Mouse (Mus musculus) heart, embryonic 14.5 days (tissue): ENCODE results near the gene Fmnl2. TPM values are rescaled to one million over a fixed set of nuclear protein-coding genes. Genes with fewer than 3 reads are reported as not detected.

Experiments used
- ATAC-seq: fragments of 200-750 bp; cut with Nextera tagmentation; 2 replicates; pipeline ENCODE4 v1.8.0; 2017; ENCODE audit warnings: low read depth, moderate TSS enrichment; ENCODE audit not compliant: insufficient number of reproducible peaks, insufficient read depth, low FRiP score
- H3K27ac ChIP-seq, 2 experiments: fragments of 200-500 bp in 1 of 2; fragments of 300-500 bp in 1 of 2; sonication (generic) in 1 of 2; replicated peaks in 1 of 2; 2 replicates each; pipeline ENCODE4 v1.5.1; 2012 to 2014; ENCODE audit warnings: low read depth in 2 of 2, low read length in 2 of 2, control low read depth in 1 of 2, mild to moderate bottlenecking in 1 of 2, mixed read lengths in 1 of 2; ENCODE audit not compliant: control insufficient read depth in 1 of 2, insufficient read depth in 1 of 2
- H3K27me3 ChIP-seq: fragments of 300-500 bp; sonication (generic); 2 replicates; pipeline ENCODE4 v1.6.1; 2014; ENCODE audit warnings: mild to moderate bottlenecking, low read length, control low read depth; ENCODE audit not compliant: control insufficient read depth, insufficient read depth
- H3K36me3 ChIP-seq: fragments of 300-500 bp; sonication (generic); 2 replicates; pipeline ENCODE4 v1.6.1; 2014; ENCODE audit warnings: mild to moderate bottlenecking, control low read depth, low read length, mixed read lengths; ENCODE audit not compliant: control insufficient read depth, insufficient read depth
- H3K4me1 ChIP-seq, 2 experiments: fragments of 200-500 bp in 1 of 2; fragments of 300-500 bp in 1 of 2; sonication (generic) in 1 of 2; 2 replicates each; pipeline ENCODE4 v1.6.1; 2012 to 2014; ENCODE audit warnings: low read length in 2 of 2, control low read depth in 1 of 2, mixed read lengths in 1 of 2; ENCODE audit not compliant: control insufficient read depth in 2 of 2, insufficient read depth in 2 of 2
- H3K4me2 ChIP-seq: fragments of 300-500 bp; sonication (generic); 2 replicates; pipeline ENCODE4 v1.6.1; 2014; ENCODE audit warnings: mild to moderate bottlenecking, low read length
- H3K4me3 ChIP-seq, 2 experiments: fragments of 200-500 bp in 1 of 2; fragments of 300-500 bp in 1 of 2; sonication (generic) in 1 of 2; 2 replicates each; pipeline ENCODE4 v1.5.1; 2012 to 2014; ENCODE audit warnings: low read length in 2 of 2, mild to moderate bottlenecking in 2 of 2, control low read depth in 1 of 2, low read depth in 1 of 2, moderate library complexity in 1 of 2; ENCODE audit not compliant: control insufficient read depth in 1 of 2, insufficient read depth in 1 of 2
- H3K9ac ChIP-seq: fragments of 300-500 bp; sonication (generic); 2 replicates; pipeline ENCODE4 v1.6.1; 2014; ENCODE audit warnings: mild to moderate bottlenecking, low read length
- H3K9me3 ChIP-seq: fragments of 300-500 bp; sonication (generic); 2 replicates; pipeline ENCODE4 v1.6.1; 2016; ENCODE audit warnings: low read length, control low read depth; ENCODE audit not compliant: control insufficient read depth
- WGBS: fragments of 180-500 bp; shearing (Covaris S2); extraction: QIAGEN DNeasy Blood & Tissue Kit; methylation state at CpG from one replicate; pipeline ENCODE4 v1.1.7; 2014; 5-methylcytosine and 5-hydroxymethylcytosine counted together
- polyA plus RNA-seq: library from polyadenylated mRNA; unstranded; fragments of >200 nt; fragmentation: Nextera tagmentation; extraction: Ambion mirVana; gene quantifications from 2 replicates; pipeline ENCODE4 v1.2.1, GENCODE M21; 2014

Gene Fmnl2
- polyA plus RNA-seq, 1 experiment from 2014 or later, result 1.7 TPM

DNA sequence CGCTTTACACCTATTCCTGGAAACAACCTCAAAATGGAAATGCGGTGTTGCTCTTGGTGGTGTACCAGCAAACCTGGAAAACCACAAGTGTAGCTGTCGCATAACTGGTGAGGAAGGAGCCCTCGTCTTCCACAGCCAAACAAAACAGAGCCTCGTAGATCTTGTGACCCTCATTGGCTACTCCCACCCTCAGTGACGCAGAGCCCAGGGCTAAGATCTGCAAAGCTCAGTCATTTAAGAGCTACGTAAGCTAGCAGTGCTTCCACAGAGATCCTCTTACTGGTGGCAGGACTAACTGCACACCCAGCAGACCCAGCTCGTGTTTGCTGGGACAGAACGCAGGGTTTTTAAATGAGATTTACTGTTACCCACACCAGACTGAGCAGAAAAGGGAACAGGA, 237.4 kb downstream of the Fmnl2 start:
- H3K36me3 ChIP-seq, result no peaks in the 10 kb centered on the region
- H3K9me3 ChIP-seq, result no peaks in the 10 kb centered on the region
- no peak overlapping the region for H3K4me2 ChIP-seq
- no peaks in the 10 kb centered on the region for H3K27me3 ChIP-seq
- no peak for ATAC-seq
- H3K4me3 ChIP-seq, result no peak overlapping the region
- WGBS, result 80% methylated on average over 9 of the region's 9 CpGs
- no peak overlapping the region for H3K9ac ChIP-seq
- no peaks in the 10 kb centered on the region for H3K4me1 ChIP-seq
- H3K27ac ChIP-seq, result no peak overlapping the region

DNA sequence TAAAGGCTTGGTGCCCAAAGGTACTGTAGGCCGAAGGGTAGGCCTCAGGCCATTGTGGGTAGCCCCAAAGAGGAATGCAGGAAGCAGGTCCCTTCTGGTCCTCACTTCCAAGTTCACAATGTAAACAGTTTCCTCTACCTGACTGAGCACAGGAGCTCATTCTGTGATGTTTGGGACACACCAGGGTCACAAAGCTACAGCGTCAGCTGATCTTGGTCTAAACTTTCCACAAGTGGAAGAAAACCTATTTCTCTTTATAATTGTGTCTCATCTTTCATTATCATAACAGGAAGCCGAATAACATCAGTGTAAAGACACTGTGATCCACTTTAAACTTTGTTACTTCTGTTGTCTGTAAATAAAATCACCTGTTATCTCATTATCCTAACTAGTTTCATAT, 237.8 kb downstream of the Fmnl2 start:
- Histone ChIP-seq H3K9ac (no peak overlapping the region), H3K4me1 (no peaks in the 10 kb centered on the region), H3K27me3 (no peaks in the 10 kb centered on the region), H3K4me2 (no peak overlapping the region), H3K4me3 (no peak overlapping the region), H3K27ac (no peak overlapping the region), H3K9me3 (no peaks in the 10 kb centered on the region), H3K36me3 (no peaks in the 10 kb centered on the region)
- 85% methylated on average over 3 of the region's 3 CpGs for WGBS
- ATAC-seq, result no peak

DNA sequence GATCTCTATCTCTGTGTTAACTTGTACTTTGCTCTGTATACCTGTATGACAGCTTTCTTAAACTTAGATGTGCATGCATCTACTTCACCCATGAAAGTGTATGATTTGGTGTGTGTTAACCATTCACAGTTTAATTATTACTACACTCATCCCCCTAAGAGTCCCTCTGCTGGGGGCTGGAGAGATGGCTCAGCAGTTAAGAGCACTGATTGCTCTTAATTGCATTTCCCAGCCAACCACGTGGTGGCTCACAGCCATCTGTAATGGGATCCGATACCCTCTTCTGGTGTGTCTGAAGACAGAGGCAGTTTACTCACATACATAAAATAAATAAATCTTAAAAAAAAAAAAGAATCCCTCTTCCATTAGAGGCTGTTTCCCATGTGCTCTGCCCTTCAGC, 242.4 kb downstream of the Fmnl2 start:
- no peak for ATAC-seq
- Histone ChIP-seq H3K4me3 (no peak overlapping the region), H3K9ac (no peak overlapping the region), H3K4me1 (no peaks in the 10 kb centered on the region), H3K36me3 (no peaks in the 10 kb centered on the region), H3K9me3 (no peaks in the 10 kb centered on the region), H3K27me3 (no peaks in the 10 kb centered on the region), H3K27ac (no peak overlapping the region), H3K4me2 (no peak overlapping the region)
- 45% methylated on average over 2 of the region's 2 CpGs for WGBS

DNA sequence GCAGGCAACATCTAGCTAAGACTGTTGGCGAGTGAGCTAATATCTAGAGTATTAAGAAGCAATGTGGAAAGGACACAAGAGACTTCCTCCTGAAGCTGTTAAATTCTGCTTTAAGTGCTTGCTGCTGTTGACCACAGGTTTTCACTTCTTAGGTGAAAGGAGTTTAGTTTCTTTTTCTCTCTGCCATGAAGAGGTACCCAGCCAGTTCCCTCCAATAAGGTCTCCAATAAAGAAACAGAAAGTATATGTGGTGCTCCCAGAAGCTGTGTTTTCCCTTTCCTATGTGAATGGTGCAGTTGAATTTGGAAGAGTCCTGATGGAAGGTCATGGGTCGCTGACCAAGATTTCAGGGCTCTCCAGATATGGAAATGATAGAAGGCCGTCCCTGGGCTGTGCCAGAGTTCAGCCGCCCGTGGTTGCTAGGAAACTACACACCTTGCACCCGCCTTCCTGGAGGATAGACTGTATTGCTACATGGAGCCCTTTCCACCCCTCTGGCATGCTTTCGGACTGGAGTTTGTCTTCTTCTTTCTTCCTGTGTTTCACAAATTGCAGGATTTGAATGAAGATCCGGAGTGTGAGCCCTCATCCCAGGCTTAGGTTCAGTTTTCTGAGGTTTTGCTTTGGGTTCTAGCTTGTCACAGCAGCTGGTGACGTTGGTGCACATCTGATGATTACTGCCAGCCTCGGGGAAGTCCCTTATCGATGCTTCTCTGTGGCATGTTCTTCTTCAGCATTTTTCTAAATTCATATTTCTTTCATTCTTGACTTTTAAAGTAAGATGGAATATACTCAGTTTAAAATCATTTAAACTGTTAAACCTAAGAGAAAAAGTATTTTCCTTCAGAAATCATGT, 244.5 kb downstream of the Fmnl2 start:
- no peak overlapping the region for H3K27ac ChIP-seq
- WGBS, result 82% methylated on average over 11 of the region's 11 CpGs
- no peak overlapping the region for H3K4me3 ChIP-seq
- H3K4me2 ChIP-seq, result no peak overlapping the region
- H3K9me3 ChIP-seq, result no peaks in the 10 kb centered on the region
- no peak for ATAC-seq
- 0 out of 2 replicates have a peak, but pooled peaks cover 8% of the 10 kb centered on the region for H3K36me3 ChIP-seq
- no peak overlapping the region for H3K9ac ChIP-seq
- H3K27me3 ChIP-seq, result no peaks in the 10 kb centered on the region
- H3K4me1 ChIP-seq, result no peaks in the 10 kb centered on the region

DNA sequence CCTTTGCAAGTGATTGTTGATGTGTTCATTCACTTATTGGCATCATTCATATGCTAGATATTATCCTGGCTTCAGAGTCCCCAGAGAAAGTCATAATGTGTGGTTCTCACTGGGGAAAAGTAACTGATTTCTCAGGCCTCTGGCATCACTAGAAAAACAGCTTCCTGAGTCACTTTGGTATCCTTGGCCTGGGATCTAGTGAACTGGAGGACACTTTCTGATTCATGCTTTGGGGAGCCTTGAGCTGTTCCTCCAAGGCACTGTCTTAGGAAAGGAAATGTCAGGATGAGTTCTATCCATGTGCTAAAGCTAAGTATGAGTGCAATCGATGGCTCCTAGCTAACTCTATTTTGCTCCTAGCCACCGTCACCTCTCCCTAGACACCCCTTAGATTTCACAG, 245.2 kb downstream of the Fmnl2 start:
- WGBS, result 92% methylated on average over 2 of the region's 2 CpGs
- H3K4me3 ChIP-seq, result no peak overlapping the region

GRCm38 (mm10) chr2:53105408-53105807, 247.7 kb downstream of the Fmnl2 start:
- H3K4me1 ChIP-seq, result no peaks in the 10 kb centered on the region
- WGBS, result 92% methylated on average over 10 of the region's 10 CpGs
- no peak for ATAC-seq

More for the DNA sequence above, 245.2 kb downstream of the Fmnl2 start:
- Histone ChIP-seq H3K4me1 (no peaks in the 10 kb centered on the region), H3K4me2 (no peak overlapping the region), H3K9me3 (no peaks in the 10 kb centered on the region), H3K36me3 (0 out of 2 replicates have a peak, but pooled peaks cover 8% of the 10 kb centered on the region), H3K27ac (no peak overlapping the region), H3K9ac (no peak overlapping the region), H3K27me3 (no peaks in the 10 kb centered on the region)
- ATAC-seq, result no peak

DNA sequence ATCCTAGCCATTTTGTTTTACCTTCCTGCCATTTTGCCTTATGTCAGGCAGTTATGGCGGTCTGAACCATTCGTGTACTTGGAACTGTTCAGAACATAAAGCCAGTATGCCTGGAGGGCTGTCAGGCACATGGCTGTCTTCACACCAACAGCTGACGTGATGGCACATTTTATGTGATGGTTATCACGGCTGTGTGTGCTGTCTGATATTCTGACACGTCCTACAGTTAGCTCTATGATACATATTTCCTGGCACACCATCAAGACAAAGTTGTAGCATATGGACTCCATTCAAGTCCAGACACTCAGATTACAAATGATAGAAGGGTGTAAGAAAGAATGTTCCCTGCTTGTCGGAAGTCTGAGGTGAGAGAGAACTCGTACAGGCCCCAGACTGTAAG, 248.4 kb downstream of the Fmnl2 start:
- H3K27me3 ChIP-seq, result no peaks in the 10 kb centered on the region
- no peaks in the 10 kb centered on the region for H3K9me3 ChIP-seq
- WGBS, result 68% methylated on average over 7 of the region's 7 CpGs
- H3K4me3 ChIP-seq, result no peak overlapping the region
- no peak for ATAC-seq
- no peak overlapping the region for H3K9ac ChIP-seq
- H3K27ac ChIP-seq, result no peak overlapping the region
- 0 out of 2 replicates have a peak, but pooled peaks cover 8% of the 10 kb centered on the region for H3K36me3 ChIP-seq
- H3K4me2 ChIP-seq, result no peak overlapping the region
- no peaks in the 10 kb centered on the region for H3K4me1 ChIP-seq

More at GRCm38 (mm10) chr2:53105408-53105807, 247.7 kb downstream of the Fmnl2 start:
- Histone ChIP-seq H3K9me3 (no peaks in the 10 kb centered on the region), H3K4me2 (no peak overlapping the region), H3K27ac (no peak overlapping the region), H3K36me3 (0 out of 2 replicates have a peak, but pooled peaks cover 8% of the 10 kb centered on the region), H3K27me3 (no peaks in the 10 kb centered on the region), H3K4me3 (no peak overlapping the region), H3K9ac (no peak overlapping the region)
